Mouse (Mus musculus) hindbrain, embryonic 10.5 days (tissue): ENCODE data around the gene Pkhd1. TPM values are rescaled to one million over a fixed set of nuclear protein-coding genes. Genes with fewer than 3 reads are reported as not detected.

Experiments used
- polyA plus RNA-seq: library from polyadenylated mRNA; unstranded; fragments of >200 nt; fragmentation: Nextera tagmentation; extraction: Ambion mirVana; gene quantifications from 2 replicates; pipeline ENCODE4 v1.2.1, GENCODE M21; 2016

Gene Pkhd1
- polyA plus RNA-seq, 1 experiment from 2014 or later = not detected

Other genes with a start within 250 kb of the Pkhd1 start
- not detected in 2 replicates for gene Il17a, start 112.8 kb upstream of the Pkhd1 start, polyA plus RNA-seq
- 0.54 TPM in 1 of 2 replicates, not detected in the other for gene Il17f, start 172.6 kb upstream of the Pkhd1 start, polyA plus RNA-seq
- 190 and 269 TPM in 2 replicates for gene Mcm3, start 202.2 kb upstream of the Pkhd1 start, polyA plus RNA-seq